Mouse (Mus musculus) neural tube, embryonic 14.5 days (tissue): Measurements from ENCODE around the gene Nr2f6. TPM values are rescaled to one million over a fixed set of nuclear protein-coding genes. Genes with fewer than 3 reads are reported as not detected.

Experiments used
- ATAC-seq: fragments of 200-750 bp; cut with Nextera tagmentation; 2 replicates; pipeline ENCODE4 v1.8.0; 2017; ENCODE audit warnings: low read depth, mild to moderate bottlenecking, moderate TSS enrichment, moderate library complexity
- H3K27ac ChIP-seq: fragments of 300-500 bp; sonication (generic); 2 replicates; pipeline ENCODE4 v1.5.1; 2014; ENCODE audit warnings: low read depth, mild to moderate bottlenecking, control low read depth, low read length, moderate library complexity, mixed read lengths
- H3K27me3 ChIP-seq: fragments of 300-500 bp; sonication (generic); 2 replicates; pipeline ENCODE4 v1.6.1; 2014; ENCODE audit warnings: low read length; ENCODE audit not compliant: control insufficient read depth, insufficient read depth
- H3K36me3 ChIP-seq: fragments of 300-500 bp; sonication (generic); 2 replicates; pipeline ENCODE4 v1.6.1; 2014; ENCODE audit warnings: low read length, mixed read lengths; ENCODE audit not compliant: control insufficient read depth, insufficient read depth
- H3K4me1 ChIP-seq: fragments of 300-500 bp; sonication (generic); 2 replicates; pipeline ENCODE4 v1.6.1; 2014; ENCODE audit warnings: low read length; ENCODE audit not compliant: control insufficient read depth, insufficient read depth
- H3K4me2 ChIP-seq: fragments of 300-500 bp; sonication (generic); 2 replicates; pipeline ENCODE4 v1.6.1; 2014; ENCODE audit warnings: mild to moderate bottlenecking, low read depth, low read length, control low read depth
- H3K4me3 ChIP-seq: fragments of 300-500 bp; sonication (generic); 2 replicates; pipeline ENCODE4 v1.5.1; 2014; ENCODE audit warnings: low read depth, low read length, control low read depth, mixed read lengths
- H3K9ac ChIP-seq: fragments of 300-500 bp; sonication (generic); replicated peaks from 2 replicates; pipeline ENCODE4 v1.6.1; 2014; ENCODE audit warnings: low read depth, mild to moderate bottlenecking, control low read depth, low read length, mixed read lengths
- H3K9me3 ChIP-seq: fragments of 300-500 bp; sonication (generic); 2 replicates; pipeline ENCODE4 v1.6.1; 2016; ENCODE audit warnings: low read length; ENCODE audit not compliant: control insufficient read depth
- WGBS: fragments of 180-500 bp; shearing (Covaris S2); extraction: QIAGEN DNeasy Blood & Tissue Kit; methylation state at CpG from one replicate; pipeline ENCODE4 v1.1.7; 2014; 5-methylcytosine and 5-hydroxymethylcytosine counted together
- polyA plus RNA-seq: library from polyadenylated mRNA; unstranded; fragments of >200 nt; fragmentation: Nextera tagmentation; extraction: Ambion mirVana; gene quantifications from 2 replicates; pipeline ENCODE4 v1.2.1, GENCODE M21; 2014

The Nr2f6 gene
- 22.3 and 32.8 TPM in 2 replicates for polyA plus RNA-seq

DNA sequence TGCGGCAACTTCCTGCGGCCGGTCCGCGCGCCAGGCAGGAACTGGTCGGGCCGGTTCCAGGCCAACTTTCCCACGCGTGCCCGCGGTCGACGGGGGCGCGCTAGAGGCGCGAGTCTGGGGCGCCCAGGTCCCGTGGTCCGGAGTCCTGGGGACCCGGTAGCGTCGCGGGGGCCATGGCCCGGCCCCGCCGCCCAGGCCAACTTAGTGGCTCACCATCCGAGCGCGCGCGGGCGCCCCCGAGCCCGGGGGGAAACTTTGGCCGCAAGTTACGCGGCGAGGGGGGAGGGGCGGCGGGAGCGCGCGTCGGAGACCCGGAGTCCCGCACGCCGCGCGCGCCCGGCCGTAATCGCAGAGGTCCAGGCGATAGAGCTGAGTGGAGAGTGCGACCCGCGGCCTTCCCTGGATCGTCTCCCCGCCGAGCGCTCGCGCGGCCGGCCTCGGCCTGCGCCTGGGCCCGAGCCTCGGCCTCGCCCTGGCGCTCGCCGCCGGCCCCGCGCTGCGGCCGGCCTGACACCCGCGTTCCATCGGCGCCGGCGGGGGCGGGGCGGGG lies at the start of gene Nr2f6:
TSS of gene Nr2f6 (minus strand) at position 540 of the 550 bp plus-strand sequence.
- H3K4me3 ChIP-seq: peak within 1 kb of the TSS; percentile 76
- H3K36me3 ChIP-seq: no peaks in the 10 kb centered on the region
- under 1% methylated on average over 62 of the region's 89 CpGs for WGBS
- H3K9ac ChIP-seq: peak within 1 kb of the TSS; percentile 87
- H3K27ac ChIP-seq: peak within 1 kb of the TSS; percentile 82
- peak within 1 kb of the TSS; percentile 100 for H3K4me2 ChIP-seq
- no peaks in the 10 kb centered on the region; the same call in 1 of the 2 replicates for H3K27me3 ChIP-seq
- no peaks in the 10 kb centered on the region for H3K9me3 ChIP-seq
- peak; percentile 59 for ATAC-seq
- peaks cover 27% of the 10 kb centered on the region for H3K4me1 ChIP-seq

DNA sequence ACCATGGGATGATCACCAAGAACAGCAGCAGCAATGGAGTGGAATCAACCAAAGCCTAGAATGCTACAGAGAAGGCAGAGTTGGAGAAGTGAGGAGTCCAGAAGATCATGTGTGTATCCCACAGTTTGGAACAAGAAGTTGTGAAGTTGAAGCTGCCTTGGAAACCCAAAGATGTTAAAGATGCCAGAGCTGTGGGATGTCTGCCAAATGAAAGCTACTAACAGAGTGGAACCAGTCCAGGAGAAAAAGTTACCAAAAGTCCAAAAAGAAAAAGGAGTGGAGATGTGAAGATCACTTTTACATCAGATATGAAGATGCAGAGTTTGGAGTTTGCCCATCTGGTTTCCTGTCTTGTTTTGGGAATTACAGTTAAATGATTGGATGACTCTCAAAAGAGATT lies 40.4 kb upstream of the Nr2f6 start:
- ATAC-seq: no peak
- Histone ChIP-seq H3K9me3 (no peaks in the 10 kb centered on the region), H3K36me3 (no peaks in the 10 kb centered on the region), H3K4me3 (no peak overlapping the region), H3K27ac (no peak overlapping the region), H3K4me1 (no peaks in the 10 kb centered on the region), H3K27me3 (no peaks in the 10 kb centered on the region), H3K4me2 (no peak overlapping the region), H3K9ac (no peak overlapping the region)

DNA sequence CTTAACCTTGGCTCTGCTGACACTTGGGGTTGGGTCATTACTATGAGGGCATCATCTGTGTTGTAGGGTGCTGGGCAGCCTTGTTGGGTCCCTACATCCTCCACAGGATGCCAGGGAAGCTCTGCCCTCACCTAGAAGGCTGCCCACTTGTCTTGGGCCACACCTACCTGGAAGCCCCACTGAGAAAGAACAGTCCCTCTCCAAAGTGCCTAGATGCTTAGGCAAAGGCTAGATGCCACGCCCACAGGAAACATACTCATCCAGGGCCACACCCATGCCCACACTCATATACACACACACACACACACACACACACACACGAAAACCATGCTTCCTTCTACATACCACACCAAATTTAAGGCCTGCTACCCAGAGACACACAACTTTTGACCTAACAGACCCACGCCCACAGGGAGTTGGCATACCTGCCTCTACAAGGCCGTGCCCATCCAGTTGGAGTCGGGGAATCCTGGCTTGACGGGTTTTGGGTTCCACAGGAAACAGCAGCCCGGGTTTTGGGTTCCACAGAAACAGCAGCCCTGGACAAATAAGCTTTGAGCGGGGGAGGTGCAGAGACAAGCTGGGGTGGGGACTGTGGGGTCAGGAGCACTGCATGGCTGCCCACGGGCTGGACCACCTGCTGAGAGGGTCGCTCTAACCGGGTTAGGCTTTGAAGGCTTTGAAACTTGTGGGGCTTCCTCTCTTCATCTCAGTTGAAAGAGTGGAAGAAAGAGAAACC lies 29.9 kb upstream of the Nr2f6 start:
- Histone ChIP-seq H3K9me3 (no peaks in the 10 kb centered on the region), H3K36me3 (no peaks in the 10 kb centered on the region), H3K9ac (no peak overlapping the region), H3K27me3 (no peaks in the 10 kb centered on the region), H3K4me3 (no peak overlapping the region), H3K4me2 (no peak overlapping the region), H3K4me1 (no peaks in the 10 kb centered on the region), H3K27ac (no peak overlapping the region)
- 57% methylated on average over 11 of the region's 11 CpGs for WGBS
- no peak for ATAC-seq

DNA sequence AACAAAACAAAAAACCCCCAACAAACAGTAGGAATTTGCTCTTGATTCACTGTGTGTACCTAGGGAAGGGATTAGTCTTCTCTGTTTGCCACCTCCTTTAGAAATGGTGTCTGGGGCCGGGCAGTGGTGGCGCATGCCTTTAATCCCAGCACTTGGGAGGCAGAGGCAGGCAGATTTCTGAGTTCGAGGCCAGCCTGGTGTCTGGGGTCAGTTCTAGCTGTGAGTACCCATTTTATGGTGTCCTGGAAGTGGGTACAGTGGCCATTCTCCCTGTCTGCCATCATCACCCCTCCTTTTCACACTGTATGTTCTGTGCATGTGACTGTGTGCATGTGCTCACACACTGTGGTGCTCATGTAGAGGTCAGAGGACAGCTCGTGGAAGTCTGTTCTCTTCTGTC lies 26.5 kb upstream of the Nr2f6 start:
- Histone ChIP-seq H3K27me3 (no peaks in the 10 kb centered on the region), H3K4me3 (no peak overlapping the region), H3K27ac (no peak overlapping the region), H3K4me1 (no peaks in the 10 kb centered on the region), H3K9ac (no peak overlapping the region), H3K36me3 (no peaks in the 10 kb centered on the region), H3K9me3 (no peaks in the 10 kb centered on the region), H3K4me2 (no peak overlapping the region)
- ATAC-seq: no peak
- 96% methylated on average over 4 of the region's 4 CpGs for WGBS

DNA sequence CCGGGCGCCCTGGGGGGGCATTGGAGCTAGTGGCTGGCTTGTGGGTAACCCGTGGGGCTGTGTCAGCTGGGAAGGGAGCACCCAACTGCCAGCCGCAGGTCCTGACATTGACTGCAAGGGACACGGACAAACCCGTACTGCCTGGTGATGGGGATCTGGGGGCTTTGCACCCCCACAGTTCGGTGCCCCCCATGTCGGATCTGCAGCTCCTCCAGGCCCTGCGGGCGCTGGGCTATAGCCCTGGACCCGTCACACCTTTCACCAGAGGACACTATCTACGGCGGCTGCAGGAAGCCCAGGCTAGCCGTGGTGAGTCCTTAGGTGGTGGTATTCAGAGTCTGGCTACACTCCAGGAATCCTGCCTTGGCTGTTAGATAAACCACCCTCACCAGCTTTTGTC lies 25.7 kb upstream of the Nr2f6 start:
- H3K4me1 ChIP-seq: no peaks in the 10 kb centered on the region
- no peaks in the 10 kb centered on the region for H3K9me3 ChIP-seq
- WGBS: 92% methylated on average over 14 of the region's 14 CpGs
- no peak for ATAC-seq
- no peak overlapping the region for H3K4me3 ChIP-seq
- H3K4me2 ChIP-seq: no peak overlapping the region
- H3K9ac ChIP-seq: no peak overlapping the region
- no peaks in the 10 kb centered on the region for H3K27me3 ChIP-seq
- no peak overlapping the region for H3K27ac ChIP-seq
- no peaks in the 10 kb centered on the region for H3K36me3 ChIP-seq

DNA sequence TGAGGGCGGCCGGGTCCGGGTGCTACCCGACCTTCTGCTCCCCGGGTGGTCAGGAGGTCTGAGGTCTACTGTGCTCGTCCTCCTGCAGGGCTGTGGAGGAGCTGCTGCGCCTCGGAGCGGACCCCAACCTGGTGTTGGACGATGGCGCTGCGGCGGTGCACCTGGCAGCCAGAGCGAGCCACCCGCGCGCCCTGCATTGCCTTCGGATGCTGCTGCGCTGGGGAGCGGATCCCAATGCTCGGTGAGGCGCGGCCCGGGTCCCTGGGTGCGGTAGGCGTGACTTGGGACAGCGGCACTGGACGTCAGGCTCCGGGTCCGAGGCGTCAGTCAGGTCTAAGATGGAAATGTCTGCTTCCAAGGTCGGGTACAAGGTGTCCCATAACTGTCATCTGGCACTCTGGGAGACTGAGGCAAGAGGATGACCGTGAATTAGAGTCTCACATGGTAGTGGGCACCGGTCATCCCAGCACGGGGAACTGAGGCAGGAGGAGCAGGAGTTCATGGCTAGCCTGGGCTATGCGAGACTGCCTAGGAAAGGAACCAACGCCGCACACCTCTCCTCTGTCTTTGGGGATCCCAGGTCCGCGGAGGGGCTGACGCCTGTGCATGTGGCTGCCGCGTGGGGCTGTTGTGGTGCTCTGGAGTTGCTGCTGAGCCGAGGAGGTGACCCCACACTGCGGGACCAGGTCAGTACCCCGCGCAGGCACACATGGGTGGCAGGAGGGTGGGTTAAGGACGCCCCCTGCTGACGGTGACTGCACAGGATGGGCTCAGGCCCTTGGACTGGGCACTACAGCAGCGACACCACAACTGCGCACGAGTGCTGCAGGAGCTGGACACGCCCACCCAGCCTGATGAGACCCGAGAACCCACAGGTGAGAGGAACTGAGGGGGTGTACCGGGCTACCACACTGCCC lies 24.6 kb upstream of the Nr2f6 start:
- no peak overlapping the region for H3K9ac ChIP-seq
- peak overlapping the region; percentile 36 for H3K4me3 ChIP-seq
- ATAC-seq: peak; percentile 72
- H3K4me1 ChIP-seq: no peaks in the 10 kb centered on the region
- no peaks in the 10 kb centered on the region for H3K27me3 ChIP-seq
- WGBS: under 1% methylated on average over 55 of the region's 55 CpGs
- H3K27ac ChIP-seq: no peak overlapping the region
- no peaks in the 10 kb centered on the region for H3K36me3 ChIP-seq
- no peaks in the 10 kb centered on the region for H3K9me3 ChIP-seq
- peak overlapping the region; percentile 79 for H3K4me2 ChIP-seq

DNA sequence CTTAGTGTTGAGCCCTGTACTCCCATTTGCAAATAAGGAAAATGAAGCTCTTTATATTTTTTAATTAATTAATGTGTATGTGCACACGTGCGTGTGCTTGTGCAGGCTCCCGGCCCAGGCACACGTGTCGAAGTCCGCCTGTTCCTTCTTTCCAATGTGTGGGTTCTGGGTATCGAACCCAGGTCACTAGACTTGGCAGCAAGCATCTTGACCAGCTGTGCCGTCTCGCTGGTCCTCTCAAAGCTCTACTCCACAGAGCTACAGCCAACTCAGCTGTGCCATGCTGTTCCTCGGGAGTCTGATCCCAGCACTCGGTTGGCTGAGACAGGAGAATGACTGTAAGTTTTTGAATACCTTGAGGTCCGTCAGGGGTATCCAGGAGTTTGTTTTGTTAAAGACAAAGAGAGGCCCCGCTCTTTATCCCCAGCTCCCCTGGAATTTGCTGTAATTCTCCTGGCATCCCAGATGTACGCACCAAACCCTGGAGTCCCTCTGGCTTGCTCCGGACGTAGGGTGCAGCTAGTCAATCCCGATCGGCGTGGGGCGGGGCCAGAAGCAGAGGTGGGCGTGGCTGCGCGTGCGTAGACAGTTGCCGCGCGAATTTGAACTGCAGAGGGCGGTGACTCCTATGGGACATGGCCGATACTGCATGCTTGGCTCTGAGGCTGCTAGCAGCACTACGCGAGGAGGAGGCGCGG lies 23.8 kb upstream of the Nr2f6 start, which contains the start of gene Ankle1:
TSS of gene Ankle1 (plus strand) at position 610 of the 698 bp plus-strand sequence.
- Histone ChIP-seq H3K27ac (no peak within 1 kb of the TSS), H3K9ac (peak within 1 kb of the TSS; percentile 26; the same call in 1 of the 2 replicates), H3K9me3 (no peaks in the 10 kb centered on the region), H3K4me2 (peak within 1 kb of the TSS; percentile 79), H3K4me1 (no peaks in the 10 kb centered on the region), H3K4me3 (peak within 1 kb of the TSS; percentile 36), H3K36me3 (no peaks in the 10 kb centered on the region), H3K27me3 (no peaks in the 10 kb centered on the region)
- 15% methylated on average over 33 of the region's 33 CpGs for whole genome bisulfite sequencing
- peak; percentile 92 for ATAC-seq

DNA sequence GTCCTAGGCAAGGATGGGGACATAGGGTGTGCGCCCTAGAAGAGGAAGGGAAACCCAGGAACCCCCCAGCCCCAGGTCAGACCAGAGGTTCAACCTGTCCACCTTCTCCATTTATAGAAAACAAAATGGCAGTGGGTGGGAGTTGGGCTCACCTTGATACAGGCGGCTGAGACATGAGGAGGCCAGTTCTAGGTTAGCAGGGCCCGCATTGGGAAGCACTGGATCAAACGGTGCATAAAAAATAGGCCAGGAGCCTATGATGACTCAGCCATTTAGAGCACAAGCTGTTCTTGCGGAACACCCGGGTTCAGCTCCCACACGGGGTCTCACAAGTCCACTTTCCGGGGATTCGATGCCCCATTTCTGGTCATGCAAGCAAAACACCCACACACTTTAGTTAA lies 23.2 kb upstream of the Nr2f6 start:
- no peak overlapping the region for H3K4me3 ChIP-seq
- no peaks in the 10 kb centered on the region for H3K9me3 ChIP-seq
- H3K4me2 ChIP-seq: no peak overlapping the region
- H3K4me1 ChIP-seq: no peaks in the 10 kb centered on the region
- no peaks in the 10 kb centered on the region for H3K27me3 ChIP-seq
- H3K27ac ChIP-seq: no peak overlapping the region
- 85% methylated on average over 9 of the region's 9 CpGs for WGBS
- no peaks in the 10 kb centered on the region; the same call in 1 of the 2 replicates for H3K36me3 ChIP-seq
- no peak for ATAC-seq
- no peak overlapping the region for H3K9ac ChIP-seq
